Mouse (Mus musculus): Measurements from ENCODE around the gene Zbtb12.

- TF ChIP-seq CTCF (IDR thresholded peaks at IDR 0.05; ENCODE audit: low read depth) (no peak), EP300 (IDR thresholded peaks at IDR 0.05; ENCODE audit: low read depth) (no peak)
Observed at GRCm38 (mm10) chr17:34879336-34879879, at the start of gene Zbtb12.

All from liver, postnatal 0 days (tissue).